Mouse (Mus musculus) CH12.LX (cell line): ENCODE measurements around the gene Rabgap1l.
A peak's percentile ranks its signal among the peaks of the same experiment; 100 is the strongest.

ENCODE experiments used
- CHD2 ChIP-seq: IDR thresholded peaks from 2 replicates; pipeline ENCODE4 v1.6.1; 2011; ENCODE audit warnings: low read length, improper control_type of control experiment
- CTCF ChIP-seq, 2 experiments: IDR thresholded peaks in 1 of 2; conservative IDR thresholded peaks in 1 of 2; 2 replicates each; pipeline ENCODE4 v1.5.1; 2011 to 2012; ENCODE audit warnings: low read depth in 2 of 2, low read length in 2 of 2, improper control_type of control experiment in 1 of 2, inconsistent platforms in 1 of 2, mild to moderate bottlenecking in 1 of 2, moderate library complexity in 1 of 2
- E2F4 ChIP-seq: IDR thresholded peaks from 2 replicates; pipeline ENCODE4 v1.6.1; 2011; ENCODE audit warnings: low read depth, low read length, improper control_type of control experiment; ENCODE audit not compliant: insufficient replicate concordance
- MYC ChIP-seq: IDR thresholded peaks from 2 replicates; pipeline ENCODE4 v1.6.1; 2011; ENCODE audit warnings: low read depth, mild to moderate bottlenecking, improper control_type of control experiment, low read length
- NELFE ChIP-seq: IDR thresholded peaks from 2 replicates; pipeline ENCODE4 v1.6.1; 2011; ENCODE audit warnings: low read depth, low read length, improper control_type of control experiment
- PAX5 ChIP-seq: IDR thresholded peaks from 2 replicates; pipeline ENCODE4 v1.6.1; 2012; ENCODE audit warnings: low read length, inconsistent platforms, mixed read lengths
- POLR2A ChIP-seq: IDR thresholded peaks from 2 replicates; pipeline ENCODE4 v1.6.1; 2011; ENCODE audit warnings: low read depth, mild to moderate bottlenecking, improper control_type of control experiment, low read length
- RAD21 ChIP-seq: IDR thresholded peaks from 2 replicates; pipeline ENCODE4 v1.6.1; 2011; ENCODE audit warnings: low read depth, mild to moderate bottlenecking, low read length, improper control_type of control experiment, moderate library complexity
- ZNF384 ChIP-seq: IDR thresholded peaks from 2 replicates; pipeline ENCODE4 v1.6.1; 2012; ENCODE audit warnings: low read depth, low read length, improper control_type of control experiment, inconsistent platforms

- TF ChIP-seq RAD21 (no peak), NELFE (no peak), CTCF (conservative IDR thresholded peaks at IDR 0.05 in 1 of 2, IDR thresholded peaks at IDR 0.05 in 1 of 2; ENCODE audit: low read depth in 2 of 2, low read length in 2 of 2) (no peak), E2F4 (no peak), MYC (no peak), CHD2 (no peak), ZNF384 (peak; percentile 68), POLR2A (no peak), PAX5 (no peak)
These were observed 100.6 kb downstream of the Rabgap1l start for GRCm38 (mm10) chr1:160692224-160693093.
